Mouse (Mus musculus): ENCODE results near the gene Rcsd1. TPM values are rescaled to one million over a fixed set of nuclear protein-coding genes. Genes with fewer than 3 reads are reported as not detected.

Gene Rcsd1
- polyA plus RNA-seq, 1 experiment: 15.6 TPM

GRCm38 (mm10) chr1:165662426-165663192 is 46.9 kb downstream of the Rcsd1 start:
- TF ChIP-seq CTCF (conservative IDR thresholded peaks at IDR 0.05; ENCODE audit: insufficient read depth, insufficient read length, low read depth, low read length) (no peak), POLR2A (IDR thresholded peaks at IDR 0.05; ENCODE audit: low read depth, low read length) (no peak)
- H3K36me3 ChIP-seq (ENCODE audit: control insufficient read depth, insufficient read depth, low read length): no peaks in the 10 kb centered on the region
- H3K4me3 ChIP-seq (ENCODE audit: insufficient read depth, low read depth, low read length): no peak overlapping the region
- no peaks in the 10 kb centered on the region for H3K4me1 ChIP-seq (ENCODE audit: control insufficient read depth, insufficient read depth, low read length)
- no peak for DNase-seq
- WGBS: 59% methylated on average over 15 of the region's 15 CpGs
- no peak overlapping the region for H3K27ac ChIP-seq (ENCODE audit: insufficient read depth, low read depth, low read length)
- no peaks in the 10 kb centered on the region for H3K27me3 ChIP-seq (replicated peaks; ENCODE audit: control insufficient read depth, insufficient read depth, low read length)

GRCm38 (mm10) chr1:165661725-165662124 is 47.8 kb downstream of the Rcsd1 start:
- 84% methylated on average over 6 of the region's 6 CpGs for WGBS
- TF ChIP-seq POLR2A (IDR thresholded peaks at IDR 0.05; ENCODE audit: low read depth, low read length): no peak
- no peak for TF ChIP-seq CTCF (conservative IDR thresholded peaks at IDR 0.05; ENCODE audit: insufficient read depth, insufficient read length, low read depth, low read length)
- Histone ChIP-seq H3K27ac (ENCODE audit: insufficient read depth, low read depth, low read length) (no peak overlapping the region), H3K27me3 (replicated peaks; ENCODE audit: control insufficient read depth, insufficient read depth, low read length) (no peaks in the 10 kb centered on the region), H3K36me3 (ENCODE audit: control insufficient read depth, insufficient read depth, low read length) (no peaks in the 10 kb centered on the region), H3K4me3 (ENCODE audit: insufficient read depth, low read depth, low read length) (no peak overlapping the region), H3K4me1 (ENCODE audit: control insufficient read depth, insufficient read depth, low read length) (no peaks in the 10 kb centered on the region)
- DNase-seq: no peak

GRCm38 (mm10) chr1:165661191-165661590 is 48.4 kb downstream of the Rcsd1 start:
- WGBS: 68% methylated on average over 3 of the region's 3 CpGs
- Histone ChIP-seq H3K36me3 (ENCODE audit: control insufficient read depth, insufficient read depth, low read length) (no peaks in the 10 kb centered on the region), H3K27me3 (replicated peaks; ENCODE audit: control insufficient read depth, insufficient read depth, low read length) (no peaks in the 10 kb centered on the region), H3K4me1 (ENCODE audit: control insufficient read depth, insufficient read depth, low read length) (no peaks in the 10 kb centered on the region), H3K4me3 (ENCODE audit: insufficient read depth, low read depth, low read length) (no peak overlapping the region), H3K27ac (ENCODE audit: insufficient read depth, low read depth, low read length) (no peak overlapping the region)
- no peak for DNase-seq
- no peak for TF ChIP-seq CTCF (conservative IDR thresholded peaks at IDR 0.05; ENCODE audit: insufficient read depth, insufficient read length, low read depth, low read length)
- no peak for TF ChIP-seq POLR2A (IDR thresholded peaks at IDR 0.05; ENCODE audit: low read depth, low read length)

GRCm38 (mm10) chr1:165660774-165661173 is 48.8 kb downstream of the Rcsd1 start:
- TF ChIP-seq CTCF (conservative IDR thresholded peaks at IDR 0.05; ENCODE audit: insufficient read depth, insufficient read length, low read depth, low read length): peak; percentile 46
- no peak for TF ChIP-seq POLR2A (IDR thresholded peaks at IDR 0.05; ENCODE audit: low read depth, low read length)
- Histone ChIP-seq H3K27me3 (replicated peaks; ENCODE audit: control insufficient read depth, insufficient read depth, low read length) (no peaks in the 10 kb centered on the region), H3K36me3 (ENCODE audit: control insufficient read depth, insufficient read depth, low read length) (no peaks in the 10 kb centered on the region), H3K4me3 (ENCODE audit: insufficient read depth, low read depth, low read length) (no peak overlapping the region), H3K27ac (ENCODE audit: insufficient read depth, low read depth, low read length) (0 out of 2 replicates have a peak overlapping the region, but pooled peaks have one; percentile 52), H3K4me1 (ENCODE audit: control insufficient read depth, insufficient read depth, low read length) (no peaks in the 10 kb centered on the region)
- peak; percentile 73 for DNase-seq
- WGBS: 18% methylated on average over 4 of the region's 4 CpGs

DNA sequence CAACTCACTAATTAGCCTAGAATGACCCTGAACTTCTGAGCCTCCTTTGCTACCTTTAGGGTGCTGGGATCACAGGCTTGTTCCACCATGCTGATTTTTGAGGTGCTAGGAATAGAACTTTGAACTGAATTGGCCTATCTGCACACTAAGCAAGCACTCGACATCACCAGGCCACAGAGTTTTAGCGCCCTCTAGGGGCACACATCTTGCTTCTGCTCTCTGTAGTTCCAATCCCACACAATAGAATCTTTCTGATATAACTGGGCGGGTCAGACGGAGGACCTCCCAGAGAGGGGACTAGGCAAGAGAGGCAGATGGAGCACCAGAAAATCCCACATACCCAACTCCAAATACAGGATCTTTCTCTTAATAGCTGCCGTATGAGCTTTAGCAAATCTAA is 51.0 kb downstream of the Rcsd1 start:
- no peaks in the 10 kb centered on the region for H3K36me3 ChIP-seq (ENCODE audit: control insufficient read depth, insufficient read depth, low read length)
- WGBS: 41% methylated on average over 5 of the region's 5 CpGs

GRCm38 (mm10) chr1:165655482-165655881 is 54.1 kb downstream of the Rcsd1 start:
- Histone ChIP-seq H3K27ac (ENCODE audit: insufficient read depth, low read depth, low read length) (no peak overlapping the region), H3K4me3 (ENCODE audit: insufficient read depth, low read depth, low read length) (no peak overlapping the region), H3K4me1 (ENCODE audit: control insufficient read depth, insufficient read depth, low read length) (no peaks in the 10 kb centered on the region), H3K27me3 (replicated peaks; ENCODE audit: control insufficient read depth, insufficient read depth, low read length) (no peaks in the 10 kb centered on the region), H3K36me3 (ENCODE audit: control insufficient read depth, insufficient read depth, low read length) (no peaks in the 10 kb centered on the region)
- TF ChIP-seq CTCF (conservative IDR thresholded peaks at IDR 0.05; ENCODE audit: insufficient read depth, insufficient read length, low read depth, low read length) (no peak), POLR2A (IDR thresholded peaks at IDR 0.05; ENCODE audit: low read depth, low read length) (no peak)
- no peak for DNase-seq
- 64% methylated on average over 14 of the region's 14 CpGs for WGBS

More for the DNA sequence above, 51.0 kb downstream of the Rcsd1 start:
- H3K4me3 ChIP-seq (ENCODE audit: insufficient read depth, low read depth, low read length): no peak overlapping the region
- no peaks in the 10 kb centered on the region for H3K4me1 ChIP-seq (ENCODE audit: control insufficient read depth, insufficient read depth, low read length)
- TF ChIP-seq POLR2A (IDR thresholded peaks at IDR 0.05; ENCODE audit: low read depth, low read length) (no peak), CTCF (conservative IDR thresholded peaks at IDR 0.05; ENCODE audit: insufficient read depth, insufficient read length, low read depth, low read length) (peak; percentile 97)
- H3K27ac ChIP-seq (ENCODE audit: insufficient read depth, low read depth, low read length): no peak overlapping the region
- H3K27me3 ChIP-seq (replicated peaks; ENCODE audit: control insufficient read depth, insufficient read depth, low read length): no peaks in the 10 kb centered on the region
- peak; percentile 89 for DNase-seq

GRCm38 (mm10) chr1:165655022-165655421 is 54.5 kb downstream of the Rcsd1 start:
- H3K4me3 ChIP-seq (ENCODE audit: insufficient read depth, low read depth, low read length): no peak overlapping the region
- H3K36me3 ChIP-seq (ENCODE audit: control insufficient read depth, insufficient read depth, low read length): no peaks in the 10 kb centered on the region
- TF ChIP-seq CTCF (conservative IDR thresholded peaks at IDR 0.05; ENCODE audit: insufficient read depth, insufficient read length, low read depth, low read length): peak; percentile 38; the same call in 1 of the 2 replicates
- TF ChIP-seq POLR2A (IDR thresholded peaks at IDR 0.05; ENCODE audit: low read depth, low read length): no peak
- WGBS: 68% methylated on average over 6 of the region's 6 CpGs
- H3K4me1 ChIP-seq (ENCODE audit: control insufficient read depth, insufficient read depth, low read length): no peaks in the 10 kb centered on the region
- H3K27me3 ChIP-seq (replicated peaks; ENCODE audit: control insufficient read depth, insufficient read depth, low read length): no peaks in the 10 kb centered on the region
- DNase-seq: no peak
- H3K27ac ChIP-seq (ENCODE audit: insufficient read depth, low read depth, low read length): no peak overlapping the region
